Mouse (Mus musculus) midbrain, embryonic 11.5 days (tissue): ENCODE measurements around the gene Pax2. TPM values are rescaled to one million over a fixed set of nuclear protein-coding genes. Genes with fewer than 3 reads are reported as not detected.
"Not testable (repeated sequence)": the region's sequence is repeated elsewhere in the genome, so short reads cannot be mapped to it uniquely, and the experiment has no call there.

Experiments
- ATAC-seq: fragments of 200-750 bp; cut with Nextera tagmentation; 2 replicates; pipeline ENCODE4 v1.8.0; 2017; ENCODE audit warnings: moderate TSS enrichment, moderate library complexity; ENCODE audit not compliant: low FRiP score
- DNase-seq: peaks from one replicate; pipeline ENCODE4 v3.0.0; 2015; ENCODE audit warnings: low spot score; ENCODE audit errors: missing footprints
- H3K27ac ChIP-seq: fragments of 300-500 bp; sonication (generic); 2 replicates; pipeline ENCODE4 v1.5.1; 2014; ENCODE audit warnings: low read depth, low read length
- H3K27me3 ChIP-seq: fragments of 300-500 bp; sonication (generic); 2 replicates; pipeline ENCODE4 v1.6.1; 2014; ENCODE audit warnings: mild to moderate bottlenecking, low read length, moderate library complexity, mixed read lengths; ENCODE audit not compliant: control insufficient read depth, insufficient read depth
- H3K36me3 ChIP-seq: fragments of 300-500 bp; sonication (generic); 2 replicates; pipeline ENCODE4 v1.6.1; 2014; ENCODE audit warnings: mild to moderate bottlenecking, low read length, moderate library complexity, mixed read lengths; ENCODE audit not compliant: control insufficient read depth, insufficient read depth
- H3K4me1 ChIP-seq: fragments of 300-500 bp; sonication (generic); 2 replicates; pipeline ENCODE4 v1.6.1; 2014; ENCODE audit warnings: low read length; ENCODE audit not compliant: control insufficient read depth, insufficient read depth
- H3K4me2 ChIP-seq: fragments of 300-500 bp; sonication (generic); 2 replicates; pipeline ENCODE4 v1.6.1; 2014; ENCODE audit warnings: mild to moderate bottlenecking, moderate library complexity
- H3K4me3 ChIP-seq: fragments of 300-500 bp; sonication (generic); 2 replicates; pipeline ENCODE4 v1.5.1; 2014; ENCODE audit warnings: low read depth, low read length
- H3K9ac ChIP-seq: fragments of 300-500 bp; sonication (generic); 2 replicates; pipeline ENCODE4 v1.6.1; 2014; ENCODE audit warnings: low read length
- H3K9me3 ChIP-seq: fragments of 300-500 bp; sonication (generic); 2 replicates; pipeline ENCODE4 v1.6.1; 2016; ENCODE audit warnings: low read length; ENCODE audit not compliant: control insufficient read depth
- WGBS: fragments of 180-500 bp; shearing (Covaris S2); extraction: QIAGEN DNeasy Blood & Tissue Kit; methylation state at CpG from one replicate; pipeline ENCODE4 v1.1.7; 2014; 5-methylcytosine and 5-hydroxymethylcytosine counted together
- polyA plus RNA-seq: library from polyadenylated mRNA; unstranded; fragments of >200 nt; fragmentation: Nextera tagmentation; extraction: Ambion mirVana; gene quantifications from 2 replicates; pipeline ENCODE4 v1.2.1, GENCODE M21; 2014

Pax2 gene
- polyA plus RNA-seq, 1 experiment from 2014 or later: 0.34 TPM

GRCm38 (mm10) chr19:44835042-44835930 lies 79.4 kb downstream of the Pax2 start:
- WGBS: 5% methylated on average over 34 of the region's 34 CpGs
- peak; percentile 91 for DNase-seq
- Histone ChIP-seq H3K4me3 (peak overlapping the region; percentile 42), H3K4me1 (peaks cover 17% of the 10 kb centered on the region), H3K27ac (no peak overlapping the region), H3K4me2 (peak overlapping the region; percentile 57), H3K9me3 (no peaks in the 10 kb centered on the region), H3K9ac (peak overlapping the region; percentile 52; the same call in 1 of the 2 replicates), H3K27me3 (peaks cover 68% of the 10 kb centered on the region), H3K36me3 (no peaks in the 10 kb centered on the region)
- ATAC-seq: peak; percentile 43; the same call in 1 of the 2 replicates

GRCm38 (mm10) chr19:44835931-44836861 lies 80.4 kb downstream of the Pax2 start:
- no peak overlapping the region for H3K27ac ChIP-seq
- ATAC-seq: peak; percentile 69
- peak overlapping the region; percentile 57 for H3K4me2 ChIP-seq
- H3K4me3 ChIP-seq: peak overlapping the region; percentile 42
- WGBS: under 1% methylated on average over 69 of the region's 71 CpGs
- H3K4me1 ChIP-seq: peaks cover 17% of the 10 kb centered on the region
- H3K9me3 ChIP-seq: no peaks in the 10 kb centered on the region
- H3K9ac ChIP-seq: peak overlapping the region; percentile 52
- peak; percentile 96 for DNase-seq
- no peaks in the 10 kb centered on the region for H3K36me3 ChIP-seq
- peaks cover 68% of the 10 kb centered on the region for H3K27me3 ChIP-seq

GRCm38 (mm10) chr19:44837426-44838205 lies 81.8 kb downstream of the Pax2 start:
- 2% methylated on average over 37 of the region's 37 CpGs for WGBS
- DNase-seq: peak; percentile 95
- ATAC-seq: no peak
- peak overlapping the region; percentile 42 for H3K4me3 ChIP-seq
- no peak overlapping the region for H3K27ac ChIP-seq
- H3K9ac ChIP-seq: no peak overlapping the region
- H3K9me3 ChIP-seq: no peaks in the 10 kb centered on the region
- H3K4me2 ChIP-seq: no peak overlapping the region
- H3K27me3 ChIP-seq: peaks cover 68% of the 10 kb centered on the region
- peaks cover 17% of the 10 kb centered on the region for H3K4me1 ChIP-seq
- no peaks in the 10 kb centered on the region for H3K36me3 ChIP-seq

GRCm38 (mm10) chr19:44838321-44838720 lies 82.5 kb downstream of the Pax2 start:
- H3K9ac ChIP-seq: no peak overlapping the region
- H3K36me3 ChIP-seq: no peaks in the 10 kb centered on the region
- peak; percentile 91 for DNase-seq
- H3K4me1 ChIP-seq: peaks cover 17% of the 10 kb centered on the region
- H3K9me3 ChIP-seq: no peaks in the 10 kb centered on the region
- ATAC-seq: no peak
- WGBS: 15% methylated on average over 9 of the region's 9 CpGs
- H3K4me3 ChIP-seq: no peak overlapping the region
- no peak overlapping the region for H3K4me2 ChIP-seq
- no peak overlapping the region for H3K27ac ChIP-seq
- peaks cover 66% of the 10 kb centered on the region for H3K27me3 ChIP-seq

GRCm38 (mm10) chr19:44842661-44843060 lies 86.8 kb downstream of the Pax2 start:
- H3K9ac ChIP-seq, H3K4me2 ChIP-seq, DNase-seq, H3K4me3 ChIP-seq, H3K36me3 ChIP-seq, H3K27ac ChIP-seq, ATAC-seq, H3K4me1 ChIP-seq, H3K9me3 ChIP-seq: not testable (repeated sequence)
- WGBS: 92% methylated on average over 15 of the region's 15 CpGs
- H3K27me3 ChIP-seq: peaks cover 22% of the 10 kb centered on the region

GRCm38 (mm10) chr19:44849465-44849864 lies 93.6 kb downstream of the Pax2 start:
- Histone ChIP-seq H3K36me3 (no peaks in the 10 kb centered on the region), H3K4me2 (no peak overlapping the region), H3K9me3 (no peaks in the 10 kb centered on the region), H3K9ac (no peak overlapping the region), H3K4me3 (no peak overlapping the region), H3K27ac (no peak overlapping the region), H3K27me3 (no peaks in the 10 kb centered on the region; the same call in 1 of the 2 replicates), H3K4me1 (no peaks in the 10 kb centered on the region)
- 87% methylated on average over 12 of the region's 12 CpGs for WGBS
- no peak for ATAC-seq
- DNase-seq: no peak

GRCm38 (mm10) chr19:44858671-44859070 lies 102.8 kb downstream of the Pax2 start:
- WGBS: 92% methylated on average over 1 of the region's 1 CpGs
- H3K27me3 ChIP-seq: no peaks in the 10 kb centered on the region
- no peak overlapping the region for H3K9ac ChIP-seq
- DNase-seq (no peak), ATAC-seq (no peak)
- no peak overlapping the region for H3K4me3 ChIP-seq
- H3K36me3 ChIP-seq: no peaks in the 10 kb centered on the region
- no peaks in the 10 kb centered on the region for H3K4me1 ChIP-seq
- no peak overlapping the region for H3K4me2 ChIP-seq
- no peak overlapping the region for H3K27ac ChIP-seq
- H3K9me3 ChIP-seq: no peaks in the 10 kb centered on the region

- Histone ChIP-seq H3K4me1 (no peaks in the 10 kb centered on the region), H3K27ac (no peak overlapping the region), H3K9ac (no peak overlapping the region), H3K4me3 (no peak overlapping the region), H3K36me3 (no peaks in the 10 kb centered on the region), H3K9me3 (no peaks in the 10 kb centered on the region), H3K4me2 (no peak overlapping the region), H3K27me3 (no peaks in the 10 kb centered on the region)
- ATAC-seq (no peak), DNase-seq (peak; percentile 77)
- 80% methylated on average over 2 of the region's 2 CpGs for WGBS
These were observed 112.9 kb downstream of the Pax2 start for GRCm38 (mm10) chr19:44868766-44869165.
